Mouse (Mus musculus) heart, embryonic 11.5 days (tissue): ENCODE results near the gene Disp1. TPM values are rescaled to one million over a fixed set of nuclear protein-coding genes. Genes with fewer than 3 reads are reported as not detected.

Experiments used
- ATAC-seq: fragments of 200-750 bp; cut with Nextera tagmentation; replicated peaks from 2 replicates; pipeline ENCODE4 v1.8.0; 2017; ENCODE audit warnings: moderate library complexity; ENCODE audit not compliant: insufficient number of reproducible peaks, low FRiP score, low TSS enrichment
- H3K27ac ChIP-seq: fragments of 300-500 bp; sonication (generic); 2 replicates; pipeline ENCODE4 v1.5.1; 2014; ENCODE audit warnings: mild to moderate bottlenecking, low read depth, low read length
- H3K27me3 ChIP-seq: fragments of 300-500 bp; sonication (generic); 2 replicates; pipeline ENCODE4 v1.6.1; 2014; ENCODE audit warnings: mild to moderate bottlenecking, low read length, mixed read lengths; ENCODE audit not compliant: control insufficient read depth, insufficient read depth
- H3K36me3 ChIP-seq: fragments of 300-500 bp; sonication (generic); 2 replicates; pipeline ENCODE4 v1.6.1; 2014; ENCODE audit warnings: mild to moderate bottlenecking, low read length, moderate library complexity, mixed read lengths; ENCODE audit not compliant: control insufficient read depth, insufficient read depth
- H3K4me1 ChIP-seq: fragments of 300-500 bp; sonication (generic); 2 replicates; pipeline ENCODE4 v1.6.1; 2014; ENCODE audit warnings: low read length; ENCODE audit not compliant: control insufficient read depth, insufficient read depth
- H3K4me2 ChIP-seq: fragments of 300-500 bp; sonication (generic); 2 replicates; pipeline ENCODE4 v1.6.1; 2014; ENCODE audit warnings: mild to moderate bottlenecking, moderate library complexity
- H3K4me3 ChIP-seq: fragments of 300-500 bp; sonication (generic); 2 replicates; pipeline ENCODE4 v1.5.1; 2014; ENCODE audit warnings: low read depth, low read length
- H3K9ac ChIP-seq: fragments of 300-500 bp; sonication (generic); 2 replicates; pipeline ENCODE4 v1.6.1; 2014; ENCODE audit warnings: mild to moderate bottlenecking, low read depth, low read length, moderate library complexity
- H3K9me3 ChIP-seq: fragments of 300-500 bp; sonication (generic); replicated peaks from 2 replicates; pipeline ENCODE4 v1.6.1; 2016; ENCODE audit warnings: low read length; ENCODE audit not compliant: control insufficient read depth
- WGBS: fragments of 180-500 bp; shearing (Covaris S2); extraction: QIAGEN DNeasy Blood & Tissue Kit; methylation state at CpG from one replicate; pipeline ENCODE4 v1.1.7; 2014; ENCODE audit not compliant: insufficient replicate concordance; 5-methylcytosine and 5-hydroxymethylcytosine counted together
- polyA plus RNA-seq: library from polyadenylated mRNA; unstranded; fragments of >200 nt; fragmentation: Nextera tagmentation; extraction: Ambion mirVana; gene quantifications from 2 replicates; pipeline ENCODE4 v1.2.1, GENCODE M21; 2014

Disp1 gene
- polyA plus RNA-seq, 1 experiment from 2014 or later, result 12.6 TPM

DNA sequence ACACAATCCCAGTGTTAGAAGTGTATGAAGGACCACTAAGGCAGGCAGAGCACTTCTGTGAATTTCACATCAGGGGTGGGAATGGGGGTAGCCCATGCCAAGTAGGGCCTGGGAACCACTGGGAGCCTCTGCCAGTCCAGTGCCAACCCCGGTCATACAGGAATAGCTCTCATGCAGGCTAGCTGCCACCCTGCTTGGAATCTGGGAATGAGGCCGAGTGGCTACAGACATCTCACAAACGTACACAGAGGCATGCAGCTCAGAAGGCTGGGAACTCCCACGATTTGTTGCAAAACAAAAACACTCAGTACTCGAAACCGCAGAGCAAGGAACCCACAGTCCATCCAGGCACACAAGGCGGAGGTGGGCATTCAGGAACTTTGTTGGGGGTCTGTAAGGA lies 153.5 kb downstream of the Disp1 start:
- Histone ChIP-seq H3K9me3 (no peaks in the 10 kb centered on the region), H3K4me3 (no peak overlapping the region), H3K4me1 (no peaks in the 10 kb centered on the region), H3K4me2 (no peak overlapping the region), H3K9ac (no peak overlapping the region), H3K27ac (no peak overlapping the region), H3K36me3 (no peaks in the 10 kb centered on the region), H3K27me3 (no peaks in the 10 kb centered on the region)
- 77% methylated on average over 7 of the region's 7 CpGs for WGBS
- ATAC-seq, result no peak

DNA sequence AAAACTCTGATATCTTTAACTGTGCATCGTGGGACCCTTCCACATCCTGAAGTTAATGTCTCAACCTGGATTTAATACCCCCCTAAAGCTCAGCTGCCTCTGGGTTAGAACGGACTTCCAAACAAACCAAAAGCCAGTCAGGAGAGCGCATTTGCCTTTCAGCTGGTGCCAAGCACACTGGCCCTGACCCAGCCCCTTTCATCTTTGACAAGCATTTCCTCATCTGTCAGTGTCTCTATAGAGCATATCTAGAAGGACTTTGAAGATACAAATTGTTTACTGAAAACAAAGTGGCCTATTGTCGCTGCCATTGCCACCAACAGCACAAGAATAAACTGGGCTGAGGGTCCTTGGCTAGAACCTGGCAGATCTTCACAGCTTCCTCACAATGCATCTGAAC lies 154.3 kb downstream of the Disp1 start:
- Histone ChIP-seq H3K4me3 (no peak overlapping the region), H3K9me3 (no peaks in the 10 kb centered on the region), H3K4me1 (no peaks in the 10 kb centered on the region), H3K36me3 (no peaks in the 10 kb centered on the region), H3K27me3 (no peaks in the 10 kb centered on the region), H3K27ac (no peak overlapping the region), H3K4me2 (no peak overlapping the region), H3K9ac (no peak overlapping the region)
- WGBS, result 68% methylated on average over 4 of the region's 4 CpGs
- ATAC-seq, result no peak

DNA sequence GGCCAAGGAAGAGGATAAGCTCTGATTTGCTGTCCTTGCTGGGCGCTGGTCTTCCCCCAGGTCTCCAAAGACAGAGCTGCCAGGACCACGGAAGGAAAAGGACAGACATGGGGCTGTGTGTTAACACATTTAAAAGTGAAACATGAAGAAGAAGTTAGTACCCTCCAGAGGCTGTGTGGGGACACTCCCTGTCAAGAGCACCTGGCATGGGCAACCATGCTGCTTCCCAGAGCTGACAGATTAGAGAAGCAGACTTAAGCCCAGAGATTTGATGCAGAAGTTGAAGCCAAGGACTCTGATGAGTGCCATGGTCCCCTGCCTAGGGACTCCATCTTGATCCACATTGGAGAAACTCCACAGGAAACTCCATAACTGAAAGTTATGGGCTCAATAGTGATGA lies 160.7 kb downstream of the Disp1 start:
- no peaks in the 10 kb centered on the region for H3K9me3 ChIP-seq
- 52% methylated on average over 2 of the region's 2 CpGs for WGBS
- H3K4me3 ChIP-seq, result no peak overlapping the region
- H3K4me1 ChIP-seq, result peaks cover 8% of the 10 kb centered on the region
- no peak for ATAC-seq
- no peaks in the 10 kb centered on the region for H3K36me3 ChIP-seq
- H3K27me3 ChIP-seq, result no peaks in the 10 kb centered on the region
- H3K9ac ChIP-seq, result no peak overlapping the region
- no peak overlapping the region for H3K4me2 ChIP-seq
- H3K27ac ChIP-seq, result no peak overlapping the region

DNA sequence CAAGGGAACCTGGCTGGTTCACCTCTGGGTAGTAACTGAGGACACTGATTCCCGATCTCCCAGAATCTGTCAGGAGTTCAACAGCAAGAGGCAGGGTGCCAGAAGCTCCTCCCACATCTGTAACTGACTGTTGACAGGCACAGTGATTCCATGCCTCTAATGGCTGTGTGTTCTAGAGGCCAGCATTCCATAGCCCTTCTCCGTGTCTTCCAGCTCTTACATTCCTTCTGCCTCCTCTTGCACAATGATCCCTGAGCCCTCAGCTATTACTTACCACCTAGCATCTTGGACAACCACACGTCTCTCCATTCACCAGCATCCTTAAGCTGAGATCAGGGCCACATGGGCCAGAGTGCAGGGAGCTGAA lies 165.1 kb downstream of the Disp1 start:
- H3K4me1 ChIP-seq, result peaks cover 14% of the 10 kb centered on the region
- H3K4me2 ChIP-seq, result 0 out of 2 replicates have a peak overlapping the region, but pooled peaks have one; percentile 15
- no peaks in the 10 kb centered on the region for H3K36me3 ChIP-seq
- H3K9me3 ChIP-seq, result no peaks in the 10 kb centered on the region
- H3K4me3 ChIP-seq, result no peak overlapping the region
- H3K27me3 ChIP-seq, result no peaks in the 10 kb centered on the region
- ATAC-seq, result no peak
- no peak overlapping the region for H3K9ac ChIP-seq
- no peak overlapping the region for H3K27ac ChIP-seq
- WGBS, result 17% methylated on average over 3 of the region's 3 CpGs

DNA sequence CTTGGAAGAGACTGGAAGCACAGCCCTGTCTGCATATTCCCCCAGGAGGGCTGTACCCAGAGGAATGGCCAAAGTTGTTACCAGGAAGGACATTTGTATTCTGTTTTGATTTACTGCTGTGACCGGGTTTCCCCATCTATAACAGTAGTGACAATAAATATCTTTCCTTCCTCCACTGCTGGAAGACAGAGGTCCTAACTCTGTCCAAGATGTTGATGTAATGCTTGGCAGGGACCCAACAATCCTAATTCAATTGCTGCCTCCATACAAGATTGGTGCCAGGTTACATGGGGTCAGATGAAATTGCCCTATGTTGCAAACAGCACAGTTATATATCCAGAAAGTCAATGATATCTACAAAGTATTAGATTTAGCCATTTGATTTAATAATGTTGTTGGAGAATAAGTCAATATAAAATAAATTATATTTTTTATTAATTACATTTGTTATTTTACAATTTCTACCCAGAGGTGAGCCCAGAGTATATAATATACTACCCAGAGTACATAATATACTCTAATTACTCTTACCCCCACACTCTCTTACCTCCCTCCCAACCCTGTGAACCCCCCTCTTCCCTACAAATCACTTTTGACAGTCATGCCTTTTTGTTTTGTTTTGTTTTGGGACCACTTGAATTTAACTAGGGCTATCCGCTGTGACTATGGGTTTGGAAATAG lies 165.6 kb downstream of the Disp1 start:
- Histone ChIP-seq H3K36me3 (no peaks in the 10 kb centered on the region), H3K9me3 (no peaks in the 10 kb centered on the region), H3K4me1 (peaks cover 14% of the 10 kb centered on the region), H3K4me3 (no peak overlapping the region), H3K27me3 (no peaks in the 10 kb centered on the region), H3K4me2 (0 out of 2 replicates have a peak overlapping the region, but pooled peaks have one; percentile 15), H3K9ac (no peak overlapping the region), H3K27ac (no peak overlapping the region)
- ATAC-seq, result no peak
- 60% methylated on average over 2 of the region's 2 CpGs for WGBS

DNA sequence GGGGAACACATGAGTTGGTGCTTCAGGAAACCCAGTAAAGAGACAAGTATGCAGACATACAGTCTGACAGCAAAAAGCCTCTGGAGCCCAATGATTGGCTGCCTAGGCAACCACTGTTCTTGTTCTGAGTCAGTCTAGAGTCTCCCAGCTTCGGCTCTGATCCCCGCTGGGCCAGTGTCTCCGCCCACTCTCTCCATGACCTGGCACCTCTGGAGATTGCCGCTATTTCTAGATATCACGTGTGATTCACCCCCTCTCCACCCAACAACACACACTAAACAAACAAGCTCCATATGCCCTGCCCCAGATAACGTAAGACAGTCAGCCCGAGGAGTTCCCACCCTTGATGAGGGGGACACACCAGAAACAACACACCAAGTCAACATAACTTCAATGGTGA lies 168.7 kb downstream of the Disp1 start:
- Histone ChIP-seq H3K4me3 (no peak overlapping the region), H3K9me3 (no peaks in the 10 kb centered on the region), H3K4me1 (peaks cover 10% of the 10 kb centered on the region), H3K4me2 (no peak overlapping the region), H3K36me3 (no peaks in the 10 kb centered on the region), H3K27ac (no peak overlapping the region), H3K9ac (no peak overlapping the region), H3K27me3 (no peaks in the 10 kb centered on the region)
- ATAC-seq, result no peak
- WGBS, result 61% methylated on average over 7 of the region's 7 CpGs

DNA sequence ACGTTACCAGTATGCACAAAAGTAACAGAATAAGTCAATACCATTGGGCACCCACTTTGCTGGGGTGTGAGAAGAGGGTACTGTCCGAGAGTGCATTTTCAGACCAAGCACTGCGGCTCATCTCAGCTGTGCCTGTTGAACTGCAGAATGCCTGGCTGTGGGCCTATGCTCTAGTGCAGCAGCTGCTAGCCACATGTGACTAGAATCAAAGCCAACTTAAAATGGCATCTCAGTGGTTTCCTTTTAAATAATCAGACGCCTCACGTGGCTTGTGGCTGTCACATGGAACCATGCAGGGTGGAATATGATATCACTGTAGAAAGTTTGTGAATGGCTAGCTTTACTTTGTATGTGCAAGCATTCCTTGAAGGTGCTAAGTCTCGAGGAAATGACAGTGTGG lies 172.0 kb downstream of the Disp1 start:
- Histone ChIP-seq H3K4me3 (no peak overlapping the region), H3K4me1 (peaks cover 10% of the 10 kb centered on the region), H3K27me3 (no peaks in the 10 kb centered on the region), H3K9ac (no peak overlapping the region), H3K36me3 (no peaks in the 10 kb centered on the region), H3K9me3 (no peaks in the 10 kb centered on the region), H3K4me2 (no peak overlapping the region), H3K27ac (no peak overlapping the region)
- 75% methylated on average over 6 of the region's 6 CpGs for WGBS
- no peak for ATAC-seq

DNA sequence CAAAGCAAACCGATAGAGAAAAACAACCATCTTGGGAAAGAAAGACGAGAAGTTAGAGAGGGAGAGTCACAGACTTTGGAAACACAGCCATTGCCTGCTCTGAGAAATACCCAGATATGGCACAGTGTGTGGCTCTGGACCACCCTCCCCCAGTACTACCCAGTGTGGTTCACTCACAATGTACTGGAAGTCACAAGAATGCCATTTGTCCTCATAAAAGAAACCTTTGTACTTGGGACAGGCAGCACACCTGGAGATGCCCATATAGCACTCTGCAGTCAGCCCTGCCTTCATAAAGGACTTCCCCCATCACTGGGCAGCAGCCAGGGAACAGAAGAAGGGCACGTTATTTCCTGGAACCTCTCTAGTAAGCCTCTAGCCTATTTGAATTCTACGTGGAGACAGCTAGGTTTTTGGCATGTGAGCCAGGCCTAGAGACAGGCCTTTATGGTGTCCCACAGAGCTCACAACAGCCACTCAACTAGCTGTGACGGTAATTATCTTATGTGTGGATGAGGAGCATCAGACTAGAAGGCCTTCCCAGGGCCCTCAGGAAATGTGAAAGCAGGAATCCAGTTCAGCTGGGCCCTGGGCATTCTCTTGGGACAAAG lies 173.3 kb downstream of the Disp1 start:
- Histone ChIP-seq H3K9ac (no peak overlapping the region), H3K4me3 (no peak overlapping the region), H3K4me2 (no peak overlapping the region), H3K9me3 (no peaks in the 10 kb centered on the region), H3K4me1 (peaks cover 18% of the 10 kb centered on the region), H3K27me3 (no peaks in the 10 kb centered on the region), H3K36me3 (no peaks in the 10 kb centered on the region), H3K27ac (no peak overlapping the region)
- ATAC-seq, result no peak
- 68% methylated on average over 5 of the region's 5 CpGs for WGBS
